Mouse (Mus musculus) inflammation-experienced regulatory T-cells, adult 16 weeks (primary cell): ENCODE results near the gene Olfr823. TPM values are rescaled to one million over a fixed set of nuclear protein-coding genes. Genes with fewer than 3 reads are reported as not detected.

Source experiments
- polyA plus RNA-seq: library from polyadenylated mRNA; unstranded; fragments of 100-300 nt; shearing (Covaris generic); gene quantifications from one replicate; pipeline ENCODE4 v1.2.1, GENCODE M21; 2017

The Olfr823 gene
- not detected for polyA plus RNA-seq

GRCm38 (mm10) chr10:130115283-130115682, at the start of gene Olfr823:
Olfr823 (minus strand) TSS chr10:130115383.

GRCm38 (mm10) chr10:130129900-130130299, 14.7 kb upstream of the Olfr823 start, which contains the start of gene Olfr824:
Olfr824 (minus strand) TSS chr10:130130000.

GRCm38 (mm10) chr10:130070910-130071309, 44.3 kb downstream of the Olfr823 start, which contains the start of gene Olfr822:
Olfr822 (plus strand) TSS chr10:130071210.

Other genes with a start within 250 kb of the Olfr823 start
- gene Olfr814, start 235.5 kb downstream of the Olfr823 start, polyA plus RNA-seq: not detected
- not detected for gene Olfr815, start 209.5 kb downstream of the Olfr823 start, polyA plus RNA-seq
- not detected for gene Olfr816, start 199.8 kb downstream of the Olfr823 start, polyA plus RNA-seq
- not detected for gene Olfr818, start 166.3 kb downstream of the Olfr823 start, polyA plus RNA-seq
- gene Olfr819, start 148.1 kb downstream of the Olfr823 start, polyA plus RNA-seq: not detected
- not detected for gene Olfr247, start 139.2 kb downstream of the Olfr823 start, polyA plus RNA-seq
- gene Gm10310, start 130.3 kb downstream of the Olfr823 start, polyA plus RNA-seq: not detected
- gene Olfr820, start 102.8 kb downstream of the Olfr823 start, polyA plus RNA-seq: not detected
- gene Olfr821, start 85.0 kb downstream of the Olfr823 start, polyA plus RNA-seq: not detected
- not detected for gene Olfr822, start 44.2 kb downstream of the Olfr823 start, polyA plus RNA-seq
- gene Olfr824, start 14.6 kb upstream of the Olfr823 start, polyA plus RNA-seq: not detected
- gene Olfr825, start 51.4 kb upstream of the Olfr823 start, polyA plus RNA-seq: not detected
- not detected for gene Olfr826, start 68.8 kb upstream of the Olfr823 start, polyA plus RNA-seq
- gene Olfr827, start 99.0 kb upstream of the Olfr823 start, polyA plus RNA-seq: not detected
- 0.09 TPM for gene Neurod4, start 164.9 kb upstream of the Olfr823 start, polyA plus RNA-seq
- gene Tespa1, start 207.5 kb upstream of the Olfr823 start, polyA plus RNA-seq: 254 TPM